Mouse (Mus musculus): ENCODE data around the gene 4933425L06Rik. TPM values are rescaled to one million over a fixed set of nuclear protein-coding genes. Genes with fewer than 3 reads are reported as not detected.

Gene 4933425L06Rik
- total and polyA plus RNA-seq, 3 experiments, result not detected

DNA sequence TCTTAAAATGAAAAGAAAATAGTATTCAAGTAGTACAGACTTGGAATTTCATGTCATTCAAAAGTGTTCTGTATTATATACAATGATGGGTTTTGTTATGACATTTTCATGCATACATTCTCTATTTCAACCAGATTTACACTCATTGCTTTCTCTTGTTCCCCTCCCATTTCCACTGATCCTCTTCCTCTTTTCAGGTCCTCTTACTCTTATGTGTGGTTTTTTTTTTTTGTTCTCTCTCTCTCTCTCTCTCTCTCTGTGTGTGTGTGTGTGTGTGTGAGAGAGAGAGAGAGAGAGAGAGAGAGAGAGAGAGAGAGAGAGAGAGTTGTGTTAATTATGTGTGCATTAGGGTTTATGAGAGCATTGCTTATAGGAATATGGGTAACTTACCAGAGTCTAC is 15.8 kb upstream of the 4933425L06Rik start:
- no peak overlapping the region for H3K4me3 ChIP-seq
- no peak for DNase-seq
- intact Hi-C loops (cut with DNase I), result no loop called here
- no peak for TF ChIP-seq CTCF (IDR thresholded peaks at IDR 0.05)
- TF ChIP-seq EP300 (IDR thresholded peaks at IDR 0.05; ENCODE audit: insufficient read depth, low read depth, low read length), result no peak
- no peak for TF ChIP-seq POLR2A (IDR thresholded peaks at IDR 0.05; ENCODE audit: insufficient read depth, low read depth, low read length)
- H3K79me2 ChIP-seq (replicated peaks; ENCODE audit: control insufficient read depth, insufficient read depth, low read length), result no peaks in the 10 kb centered on the region
- H3K36me3 ChIP-seq (ENCODE audit: control insufficient read depth, insufficient read depth, low read length), result no peaks in the 10 kb centered on the region
- no peak overlapping the region for H3K9ac ChIP-seq (ENCODE audit: low read depth, low read length)
- H3K27me3 ChIP-seq (ENCODE audit: control insufficient read depth, insufficient read depth, low read length), result no peaks in the 10 kb centered on the region
- H3K27ac ChIP-seq, result no peak overlapping the region
- H3K4me1 ChIP-seq (ENCODE audit: control insufficient read depth, insufficient read depth, low read length), result no peaks in the 10 kb centered on the region

DNA sequence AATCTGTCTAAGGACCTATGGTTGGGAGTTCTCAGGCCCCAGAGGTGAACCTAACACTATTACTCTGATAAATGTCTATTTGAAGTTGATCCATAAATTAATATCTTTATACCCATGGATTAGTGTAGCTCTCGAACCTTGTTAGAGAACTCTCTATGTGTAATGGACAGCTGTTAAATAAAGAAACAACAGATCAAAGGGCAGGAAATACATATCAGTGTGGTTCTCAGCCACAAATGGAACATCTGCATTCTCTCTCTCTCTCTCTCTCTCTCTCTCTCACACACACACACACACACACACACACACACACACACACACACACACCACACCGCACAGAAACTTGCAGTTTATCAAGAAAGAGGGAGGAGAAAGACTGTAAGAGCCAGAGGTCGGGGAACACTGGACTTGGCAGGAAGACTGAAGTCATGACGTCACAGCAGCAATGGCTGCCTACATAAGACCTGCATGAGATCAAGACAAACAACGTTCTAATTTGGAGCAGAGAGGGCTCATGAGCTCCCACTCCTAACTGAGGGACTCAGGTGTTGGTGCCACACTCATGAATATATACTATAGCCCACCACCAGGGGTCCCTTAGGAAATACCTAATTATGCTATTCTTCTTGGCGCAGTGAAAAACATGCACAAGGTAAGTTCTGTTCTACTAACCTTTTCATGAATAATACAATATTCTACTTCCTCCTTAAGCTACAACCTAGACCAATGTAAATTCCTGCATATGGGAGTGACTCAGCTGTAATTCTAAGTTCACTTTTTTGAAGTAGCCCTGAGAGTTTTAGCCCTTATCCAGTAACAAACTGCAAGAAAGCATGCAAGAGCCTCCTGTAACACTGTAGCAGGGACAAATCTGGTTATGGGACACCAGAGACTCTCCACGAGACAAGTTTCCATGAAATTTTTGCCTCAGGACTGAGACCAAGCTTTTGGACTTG is 14.8 kb upstream of the 4933425L06Rik start:
- no peak overlapping the region for H3K9ac ChIP-seq (ENCODE audit: low read depth, low read length)
- WGBS, result 48% methylated on average over 7 of the region's 7 CpGs
- H3K79me2 ChIP-seq (replicated peaks; ENCODE audit: control insufficient read depth, insufficient read depth, low read length), result no peaks in the 10 kb centered on the region
- no peak overlapping the region for H3K27ac ChIP-seq
- TF ChIP-seq POLR2A (IDR thresholded peaks at IDR 0.05; ENCODE audit: insufficient read depth, low read depth, low read length), result no peak
- TF ChIP-seq EP300 (IDR thresholded peaks at IDR 0.05; ENCODE audit: insufficient read depth, low read depth, low read length), result no peak
- no peak for TF ChIP-seq CTCF (IDR thresholded peaks at IDR 0.05)
- DNase-seq, result no peak
- H3K36me3 ChIP-seq (ENCODE audit: control insufficient read depth, insufficient read depth, low read length), result no peaks in the 10 kb centered on the region
- intact Hi-C loops (cut with DNase I), result no loop called here
- H3K4me3 ChIP-seq, result no peak overlapping the region
- H3K27me3 ChIP-seq (ENCODE audit: control insufficient read depth, insufficient read depth, low read length), result no peaks in the 10 kb centered on the region
- H3K4me1 ChIP-seq (ENCODE audit: control insufficient read depth, insufficient read depth, low read length), result no peaks in the 10 kb centered on the region

DNA sequence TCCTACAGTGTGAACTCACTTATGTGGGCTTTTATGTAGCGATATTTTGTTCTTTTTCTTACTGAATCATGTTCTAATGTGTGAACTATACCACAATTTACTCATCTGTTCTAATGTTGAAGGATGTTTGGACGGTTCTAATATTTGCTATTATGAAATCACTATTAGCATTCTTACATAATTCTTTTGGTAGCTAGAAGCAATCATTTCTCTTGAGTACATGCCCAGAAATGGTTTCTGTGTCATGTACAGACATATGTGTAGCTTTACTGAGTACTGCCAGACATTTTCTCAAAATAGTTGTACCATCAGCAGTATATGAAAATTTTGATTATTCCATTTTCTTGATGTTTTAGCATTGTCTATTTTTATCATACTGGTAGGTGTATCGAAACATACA is 7.4 kb downstream of the 4933425L06Rik start:
- TF ChIP-seq POLR2A (IDR thresholded peaks at IDR 0.05; ENCODE audit: insufficient read depth, low read depth, low read length) (no peak), CTCF (IDR thresholded peaks at IDR 0.05) (no peak), EP300 (IDR thresholded peaks at IDR 0.05; ENCODE audit: insufficient read depth, low read depth, low read length) (no peak)
- intact Hi-C loops (cut with DNase I), result no loop called here
- H3K36me3 ChIP-seq (ENCODE audit: control insufficient read depth, insufficient read depth, low read length), result no peaks in the 10 kb centered on the region
- H3K79me2 ChIP-seq (replicated peaks; ENCODE audit: control insufficient read depth, insufficient read depth, low read length), result no peaks in the 10 kb centered on the region
- 87% methylated on average over 3 of the region's 3 CpGs for WGBS
- no peak overlapping the region for H3K9ac ChIP-seq (ENCODE audit: low read depth, low read length)
- no peak overlapping the region for H3K27ac ChIP-seq
- no peak overlapping the region for H3K4me3 ChIP-seq
- DNase-seq, result no peak
- no peaks in the 10 kb centered on the region for H3K27me3 ChIP-seq (ENCODE audit: control insufficient read depth, insufficient read depth, low read length)
- no peaks in the 10 kb centered on the region for H3K4me1 ChIP-seq (ENCODE audit: control insufficient read depth, insufficient read depth, low read length)

DNA sequence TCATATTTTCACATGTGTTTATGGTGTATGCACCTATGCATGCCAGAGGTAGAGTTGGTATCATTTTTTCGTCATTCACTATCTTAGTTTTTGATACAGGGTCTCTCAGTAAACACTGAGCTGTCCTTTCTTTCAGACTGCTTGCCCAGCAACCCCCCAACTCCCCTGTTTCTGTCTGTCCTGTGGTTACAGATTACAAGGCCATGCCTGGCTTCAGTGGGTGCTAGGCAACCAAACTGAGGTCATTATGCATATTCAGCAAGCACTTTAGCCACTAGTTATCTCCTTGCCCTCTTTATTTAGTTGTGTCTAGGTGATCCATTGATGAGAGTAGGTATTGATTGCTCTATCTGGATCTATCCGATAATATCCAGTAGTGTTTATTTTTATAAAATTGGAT is 14.4 kb downstream of the 4933425L06Rik start:
- Histone ChIP-seq H3K4me1 (ENCODE audit: control insufficient read depth, insufficient read depth, low read length) (no peaks in the 10 kb centered on the region), H3K27me3 (ENCODE audit: control insufficient read depth, insufficient read depth, low read length) (no peaks in the 10 kb centered on the region), H3K79me2 (replicated peaks; ENCODE audit: control insufficient read depth, insufficient read depth, low read length) (no peaks in the 10 kb centered on the region), H3K36me3 (ENCODE audit: control insufficient read depth, insufficient read depth, low read length) (no peaks in the 10 kb centered on the region), H3K4me3 (no peak overlapping the region), H3K27ac (no peak overlapping the region), H3K9ac (ENCODE audit: low read depth, low read length) (no peak overlapping the region)
- WGBS, result 88% methylated on average over 2 of the region's 2 CpGs
- TF ChIP-seq EP300 (IDR thresholded peaks at IDR 0.05; ENCODE audit: insufficient read depth, low read depth, low read length) (no peak), POLR2A (IDR thresholded peaks at IDR 0.05; ENCODE audit: insufficient read depth, low read depth, low read length) (no peak), CTCF (IDR thresholded peaks at IDR 0.05) (no peak)
- DNase-seq, result no peak
- intact Hi-C loops (cut with DNase I), result no loop called here

DNA sequence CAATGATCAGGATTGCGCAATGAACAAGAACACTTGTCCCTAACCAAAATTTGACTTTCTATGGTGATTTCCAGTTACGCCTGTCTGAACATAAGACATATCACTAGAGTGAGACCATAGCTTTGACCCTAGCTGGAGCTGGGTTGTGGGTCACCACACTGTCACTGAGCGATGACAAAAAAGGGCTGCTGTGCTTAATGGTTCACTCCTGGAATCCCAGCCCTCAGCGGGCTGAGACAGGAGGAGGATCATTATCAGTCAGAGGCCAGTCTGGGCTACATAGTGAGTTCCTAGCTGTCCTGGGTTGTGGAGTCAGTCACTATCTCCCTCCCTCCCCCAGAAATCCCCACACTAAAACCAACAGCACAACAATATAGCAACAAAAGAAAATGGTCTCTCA is 18.8 kb downstream of the 4933425L06Rik start:
- WGBS, result 88% methylated on average over 4 of the region's 4 CpGs
- H3K4me1 ChIP-seq (ENCODE audit: control insufficient read depth, insufficient read depth, low read length), result no peaks in the 10 kb centered on the region
- H3K27ac ChIP-seq, result no peak overlapping the region
- intact Hi-C loops (cut with DNase I), result no loop called here
- H3K27me3 ChIP-seq (ENCODE audit: control insufficient read depth, insufficient read depth, low read length), result no peaks in the 10 kb centered on the region
- H3K4me3 ChIP-seq, result no peak overlapping the region
- no peak for TF ChIP-seq POLR2A (IDR thresholded peaks at IDR 0.05; ENCODE audit: insufficient read depth, low read depth, low read length)
- no peak for TF ChIP-seq EP300 (IDR thresholded peaks at IDR 0.05; ENCODE audit: insufficient read depth, low read depth, low read length)
- no peak for TF ChIP-seq CTCF (IDR thresholded peaks at IDR 0.05)
- no peak overlapping the region for H3K9ac ChIP-seq (ENCODE audit: low read depth, low read length)
- DNase-seq, result no peak
- no peaks in the 10 kb centered on the region for H3K79me2 ChIP-seq (replicated peaks; ENCODE audit: control insufficient read depth, insufficient read depth, low read length)
- no peaks in the 10 kb centered on the region for H3K36me3 ChIP-seq (ENCODE audit: control insufficient read depth, insufficient read depth, low read length)

DNA sequence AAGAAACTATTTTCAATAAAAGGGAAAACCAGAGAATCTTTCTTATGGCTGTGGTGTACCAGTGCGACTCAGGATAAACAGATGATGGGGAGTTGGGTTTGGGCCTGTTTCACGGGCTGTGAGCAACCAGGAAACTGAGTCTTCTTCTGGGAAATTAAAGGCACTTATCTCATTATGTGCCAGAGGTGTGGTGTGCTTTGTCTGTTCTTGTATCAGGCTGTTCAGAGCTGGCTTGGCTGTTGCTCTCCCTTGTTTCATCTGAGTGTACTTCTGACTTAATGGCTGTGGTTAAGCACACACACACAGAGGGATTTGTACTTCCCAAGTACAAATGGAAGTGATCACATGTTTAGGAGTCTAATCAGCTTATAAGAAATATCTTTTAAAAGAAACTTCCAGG is 22.5 kb downstream of the 4933425L06Rik start:
- TF ChIP-seq POLR2A (IDR thresholded peaks at IDR 0.05; ENCODE audit: insufficient read depth, low read depth, low read length), result no peak
- TF ChIP-seq CTCF (IDR thresholded peaks at IDR 0.05), result no peak
- no peak for TF ChIP-seq EP300 (IDR thresholded peaks at IDR 0.05; ENCODE audit: insufficient read depth, low read depth, low read length)
- 49% methylated on average over 2 of the region's 2 CpGs for WGBS
- Histone ChIP-seq H3K36me3 (ENCODE audit: control insufficient read depth, insufficient read depth, low read length) (no peaks in the 10 kb centered on the region), H3K79me2 (replicated peaks; ENCODE audit: control insufficient read depth, insufficient read depth, low read length) (no peaks in the 10 kb centered on the region), H3K9ac (ENCODE audit: low read depth, low read length) (no peak overlapping the region), H3K4me3 (no peak overlapping the region), H3K4me1 (ENCODE audit: control insufficient read depth, insufficient read depth, low read length) (no peaks in the 10 kb centered on the region), H3K27ac (no peak overlapping the region), H3K27me3 (ENCODE audit: control insufficient read depth, insufficient read depth, low read length) (no peaks in the 10 kb centered on the region)
- intact Hi-C loops (cut with DNase I), result no loop called here
- DNase-seq, result no peak

All from heart, adult 2 months (tissue).